Mouse (Mus musculus) C2C12 (cell line): Measurements from ENCODE around the gene Pram1.

Source experiments
- CTCF ChIP-seq: IDR thresholded peaks from one replicate; pipeline ENCODE4 v1.5.1; 2011; ENCODE audit not compliant: control insufficient read depth, insufficient read depth, insufficient read length
- MYOD1 ChIP-seq: IDR thresholded peaks from one replicate; pipeline ENCODE4 v1.6.1; 2011; ENCODE audit warnings: low read depth; ENCODE audit not compliant: control insufficient read depth, insufficient read length

GRCm38 (mm10) chr17:33600831-33601230 lies 37.0 kb upstream of the Pram1 start:
- TF ChIP-seq CTCF (no peak), MYOD1 (no peak)
